Mouse (Mus musculus): ENCODE results near the gene Rars.
"Not testable (repeated sequence)": the region's sequence is repeated elsewhere in the genome, so short reads cannot be mapped to it uniquely, and the experiment has no call there.

Gene Rars

GRCm38 (mm10) chr11:35834022-35834760 lies at the start of gene Rars:
Gene Rars, minus strand, starts transcription at chr11:35834506.
- DNase-seq (ENCODE audit: extremely low read depth, insufficient read length, low spot score): peak; percentile 82

DNA sequence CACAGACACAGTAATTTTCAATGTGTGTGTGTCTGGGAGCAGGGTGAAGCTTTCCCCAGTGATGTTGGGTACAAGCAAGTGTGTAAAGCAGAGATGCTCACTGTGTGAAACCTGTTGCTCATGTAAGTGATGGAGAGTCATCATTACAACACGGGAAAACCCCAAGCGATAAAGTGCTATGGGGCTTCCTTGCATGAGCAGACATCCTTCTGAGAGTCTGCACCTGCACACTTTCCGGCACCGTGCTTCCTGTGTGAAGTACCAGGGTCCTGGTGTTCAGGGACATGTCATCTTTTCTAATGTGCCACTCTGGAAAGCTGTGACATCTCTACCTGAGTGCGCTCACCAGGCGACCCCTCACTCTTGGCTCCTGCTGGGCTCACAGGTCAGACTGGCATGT lies 48.5 kb upstream of the Rars start:
- no peak for DNase-seq (ENCODE audit: extremely low read depth, insufficient read length, low spot score)

- no peak for DNase-seq (ENCODE audit: extremely low read depth, insufficient read length, low spot score)
Measured at GRCm38 (mm10) chr11:35878559-35878897, 44.2 kb upstream of the Rars start.

GRCm38 (mm10) chr11:35877651-35878558 lies 43.6 kb upstream of the Rars start:
- peak; percentile 55 for DNase-seq (ENCODE audit: extremely low read depth, insufficient read length, low spot score)

- no peak for DNase-seq (ENCODE audit: extremely low read depth, insufficient read length, low spot score)
Measured at GRCm38 (mm10) chr11:35873624-35874244, 39.4 kb upstream of the Rars start.

- DNase-seq (ENCODE audit: extremely low read depth, insufficient read length, low spot score): no peak
Measured at GRCm38 (mm10) chr11:35870961-35871360, 36.7 kb upstream of the Rars start.

- no peak for DNase-seq (ENCODE audit: extremely low read depth, insufficient read length, low spot score)
Measured at GRCm38 (mm10) chr11:35866140-35866539, 31.8 kb upstream of the Rars start.

DNA sequence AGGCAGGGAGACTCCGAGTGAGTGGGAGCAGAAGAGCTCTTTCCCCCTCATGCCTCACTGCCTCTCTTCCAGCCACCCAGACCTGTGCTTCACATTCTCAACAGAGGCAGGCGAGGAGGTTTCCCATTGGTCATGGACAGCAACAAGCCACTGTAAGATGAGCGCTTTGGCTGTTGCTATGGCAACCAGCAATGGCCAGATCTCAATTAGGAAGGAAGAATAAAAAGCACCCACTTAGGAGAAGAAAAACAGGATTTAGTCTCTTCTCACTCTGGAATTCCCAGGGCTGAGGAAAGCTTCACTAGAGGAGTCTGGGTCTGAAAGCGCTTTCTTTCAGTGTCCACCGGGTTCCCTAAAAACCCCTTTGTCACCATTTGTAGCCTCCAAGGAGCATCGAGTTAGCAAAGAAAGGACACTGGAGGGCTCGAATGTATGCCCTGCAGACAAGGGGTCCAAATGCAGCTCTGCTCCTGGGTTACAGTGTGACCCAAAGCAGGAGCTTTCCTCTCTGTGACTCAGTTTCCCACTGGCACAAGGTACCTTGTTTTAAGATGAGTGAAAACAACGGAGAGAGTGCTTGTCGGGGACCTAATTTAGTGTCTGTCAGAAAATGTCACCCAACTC lies 30.8 kb upstream of the Rars start:
- no peak for DNase-seq (ENCODE audit: extremely low read depth, insufficient read length, low spot score)

- no peak for DNase-seq (ENCODE audit: extremely low read depth, insufficient read length, low spot score)
Measured at GRCm38 (mm10) chr11:35863653-35864052, 29.3 kb upstream of the Rars start.

DNA sequence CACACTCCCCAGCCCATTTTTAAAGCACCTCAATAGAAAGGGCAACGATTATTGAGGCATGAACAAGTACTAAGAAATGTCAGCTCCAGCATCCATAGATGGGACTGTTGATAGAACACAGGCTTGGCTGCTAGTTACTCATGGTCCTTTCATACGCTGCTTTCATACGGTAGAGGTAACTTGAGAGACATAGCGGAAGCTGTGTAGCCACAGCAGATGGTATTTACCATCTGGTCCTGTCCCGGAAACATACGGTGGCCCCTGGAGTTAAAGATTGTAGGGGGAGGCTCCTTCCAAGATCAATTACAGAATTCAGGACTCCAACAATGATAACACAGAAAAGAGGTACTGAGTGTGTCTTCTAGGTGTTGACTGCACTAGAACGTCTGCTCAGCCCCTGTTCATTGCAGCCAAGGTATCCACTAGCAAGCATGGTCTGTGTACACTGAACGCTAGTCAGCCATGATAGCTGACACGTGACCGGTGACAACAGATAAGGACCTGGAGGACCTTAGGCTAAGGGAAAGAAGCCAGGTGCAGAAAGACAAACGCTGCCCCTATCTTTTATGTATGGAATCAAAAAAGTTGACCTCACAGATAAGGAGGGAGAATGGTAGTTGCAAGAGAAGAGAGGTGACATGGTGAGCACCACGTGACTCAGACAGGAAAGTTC lies 23.2 kb upstream of the Rars start:
- no peak for DNase-seq (ENCODE audit: extremely low read depth, insufficient read length, low spot score)

- DNase-seq (ENCODE audit: extremely low read depth, insufficient read length, low spot score): no peak
Measured at GRCm38 (mm10) chr11:35856359-35857040, 22.2 kb upstream of the Rars start.

- DNase-seq (ENCODE audit: extremely low read depth, insufficient read length, low spot score): no peak
Measured at GRCm38 (mm10) chr11:35855567-35855966, 21.3 kb upstream of the Rars start.

- DNase-seq (ENCODE audit: extremely low read depth, insufficient read length, low spot score): no peak
Measured at GRCm38 (mm10) chr11:35854941-35855340, 20.6 kb upstream of the Rars start.

DNA sequence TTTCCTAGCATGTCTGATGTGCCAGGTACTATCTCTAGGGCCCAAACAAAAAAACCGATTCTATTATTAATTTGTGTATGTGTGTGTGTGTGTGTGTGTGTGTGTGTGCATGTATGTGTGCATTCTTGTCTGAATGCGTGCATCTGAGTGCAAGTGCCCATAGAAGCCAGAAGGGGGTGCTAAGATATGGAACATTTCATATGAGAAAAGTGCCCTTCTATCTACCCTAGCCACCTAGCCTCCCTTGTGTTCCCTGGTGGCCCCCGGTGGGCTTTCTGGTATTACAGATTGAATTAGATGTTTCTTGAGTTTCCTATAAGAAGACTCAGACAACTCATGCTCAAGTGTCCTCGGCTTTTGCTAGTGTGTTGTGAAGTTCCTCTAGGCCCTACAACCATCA lies 19.3 kb upstream of the Rars start:
- DNase-seq (ENCODE audit: extremely low read depth, insufficient read length, low spot score): no peak

- no peak for DNase-seq (ENCODE audit: extremely low read depth, insufficient read length, low spot score)
Measured at GRCm38 (mm10) chr11:35852731-35853130, 18.4 kb upstream of the Rars start.

DNA sequence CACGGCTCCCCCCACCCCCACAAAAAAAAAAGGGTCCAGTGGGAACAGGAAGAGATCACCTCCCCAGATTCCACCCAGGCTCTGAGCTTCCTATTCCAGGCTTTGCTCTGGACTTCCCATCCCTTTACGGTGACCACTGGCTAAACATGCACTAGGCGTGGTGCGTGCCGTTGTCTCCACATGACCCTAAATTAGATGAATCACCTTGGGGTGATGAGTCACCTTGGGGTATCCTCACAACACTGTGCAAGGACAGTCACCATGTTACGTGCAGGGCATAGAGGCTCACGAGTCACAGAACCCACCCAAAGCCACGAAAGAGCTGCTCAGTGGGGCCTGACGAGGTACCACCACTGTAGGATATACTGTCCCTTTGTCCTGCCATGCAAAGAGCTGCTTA lies 10.0 kb upstream of the Rars start:
- peak; percentile 46 for DNase-seq (ENCODE audit: extremely low read depth, insufficient read length, low spot score)

- not testable (repeated sequence) for DNase-seq (ENCODE audit: extremely low read depth, insufficient read length, low spot score)
Measured at GRCm38 (mm10) chr11:35842560-35842959, 8.3 kb upstream of the Rars start.

DNA sequence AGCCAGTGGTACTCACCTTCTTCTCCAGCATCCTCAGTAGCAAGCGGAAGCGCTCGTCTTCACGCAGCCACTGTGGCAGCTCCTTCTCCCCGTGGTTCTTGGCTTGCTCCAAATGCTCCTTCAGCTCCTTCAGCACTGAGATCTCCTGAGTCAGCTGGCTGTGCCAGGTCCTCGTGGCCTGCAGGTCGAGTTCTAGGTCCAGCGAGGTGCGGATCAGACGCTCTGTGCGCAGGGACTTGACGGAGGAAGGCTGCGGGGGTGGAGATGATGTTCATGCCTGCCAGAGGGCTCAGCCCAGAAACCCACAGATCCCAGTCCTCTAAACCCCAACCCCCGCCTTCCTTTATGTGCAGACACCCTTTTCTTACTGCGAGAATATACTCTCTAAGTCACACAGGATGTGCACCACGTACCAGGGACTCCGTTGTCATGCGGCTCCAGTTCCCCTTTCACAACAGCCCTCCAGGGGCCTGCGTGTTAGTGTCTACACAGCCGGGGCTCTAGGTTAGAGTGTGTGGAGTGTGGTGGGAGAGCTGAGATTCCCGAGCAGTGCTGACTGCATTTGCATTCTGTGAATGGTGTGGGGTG lies 7.5 kb upstream of the Rars start:
- no peak for DNase-seq (ENCODE audit: extremely low read depth, insufficient read length, low spot score)

DNA sequence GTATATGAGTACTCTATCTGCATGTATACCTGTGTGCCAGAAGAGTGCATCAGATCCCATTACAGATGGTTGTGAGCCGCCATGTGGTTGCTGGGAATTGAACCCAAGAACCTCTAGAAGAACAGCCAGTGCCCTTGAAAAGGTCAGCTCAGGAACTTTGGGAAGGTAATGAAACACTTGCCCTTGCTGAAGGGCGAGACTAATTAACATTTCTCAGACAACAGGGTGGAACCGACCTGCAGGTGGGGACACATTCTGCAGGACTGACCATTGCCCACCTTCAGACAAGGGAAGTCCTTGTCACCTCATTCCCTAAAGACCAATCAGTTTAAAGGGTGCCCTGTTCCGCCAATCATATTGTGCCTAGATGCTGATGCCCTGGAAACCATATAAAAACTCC lies 6.5 kb upstream of the Rars start:
- DNase-seq (ENCODE audit: extremely low read depth, insufficient read length, low spot score): not testable (repeated sequence)

DNA sequence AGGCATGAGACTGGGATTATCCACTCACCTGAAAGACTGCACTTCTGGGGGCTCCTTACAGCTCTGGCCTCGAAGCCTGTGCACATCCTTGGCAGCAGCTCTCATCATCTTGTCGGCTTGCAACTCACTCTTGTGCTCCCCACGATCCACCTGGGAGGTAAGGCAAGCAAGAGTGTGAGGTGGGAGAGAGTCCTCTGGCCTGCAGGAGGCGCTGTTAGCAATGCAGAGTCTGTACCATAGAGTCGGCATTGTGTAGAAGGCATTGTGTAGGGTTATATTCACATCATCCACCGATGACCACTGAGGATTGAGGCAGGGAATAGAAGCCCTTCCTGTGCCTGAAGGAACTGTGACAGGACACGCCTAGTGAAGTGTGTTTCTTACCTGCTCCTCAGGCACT lies 6.0 kb upstream of the Rars start:
- DNase-seq (ENCODE audit: extremely low read depth, insufficient read length, low spot score): no peak
